Mouse (Mus musculus) testis, adult 2 months (tissue): Measurements from ENCODE around the gene Flrt3.

ENCODE experiments used
- CTCF ChIP-seq: fragments of 200-500 bp; IDR thresholded peaks from 2 replicates; pipeline ENCODE4 v1.5.1; 2012; ENCODE audit warnings: low read depth, mild to moderate bottlenecking, inconsistent platforms, low read length, moderate library complexity; ENCODE audit not compliant: control insufficient read depth, insufficient read depth, insufficient replicate concordance
- POLR2A ChIP-seq: fragments of 200-500 bp; IDR thresholded peaks from 2 replicates; pipeline ENCODE4 v1.6.1; 2012; ENCODE audit warnings: low read depth, mild to moderate bottlenecking, inconsistent platforms, low read length, moderate library complexity; ENCODE audit not compliant: control insufficient read depth

DNA sequence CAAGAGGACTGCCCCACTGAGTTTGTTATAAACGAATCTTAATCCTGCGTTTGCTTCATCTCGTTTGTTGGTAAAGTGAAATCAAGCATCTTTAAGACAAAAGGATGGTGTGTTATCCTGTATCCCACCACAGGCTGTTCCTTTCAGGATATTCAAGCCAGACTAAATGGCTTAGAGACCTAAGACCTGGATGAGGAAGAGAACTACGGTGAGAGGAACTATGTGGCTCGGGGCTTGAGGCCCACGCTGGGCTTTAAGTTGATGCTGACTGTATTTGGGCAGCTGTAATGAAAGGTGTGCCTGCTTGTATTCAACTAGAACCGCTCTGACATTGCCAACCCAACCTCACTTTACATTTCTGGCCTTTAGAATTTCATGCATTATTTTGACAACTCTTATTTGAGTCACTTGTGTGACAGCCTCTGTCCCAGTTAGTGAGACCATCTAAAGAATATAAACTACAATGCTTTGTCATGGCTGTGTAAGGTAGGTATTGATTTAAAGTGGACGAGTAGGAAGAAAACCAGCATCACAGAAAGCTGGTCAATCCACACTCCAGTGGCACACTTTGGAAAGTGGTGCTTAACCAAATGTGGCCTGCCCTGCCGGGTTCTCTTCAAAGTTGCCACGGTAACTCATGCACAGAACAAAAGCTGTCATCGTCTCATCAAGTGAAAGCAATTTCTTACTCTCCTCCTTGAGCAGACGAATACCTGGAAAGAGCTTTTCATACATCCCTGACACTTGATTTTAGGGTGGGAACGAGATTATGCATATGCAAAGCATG lies 3.8 kb downstream of the Flrt3 start:
- TF ChIP-seq POLR2A (no peak), CTCF (no peak)
